Mouse (Mus musculus): ENCODE results near the gene Ankrd40.

DNA sequence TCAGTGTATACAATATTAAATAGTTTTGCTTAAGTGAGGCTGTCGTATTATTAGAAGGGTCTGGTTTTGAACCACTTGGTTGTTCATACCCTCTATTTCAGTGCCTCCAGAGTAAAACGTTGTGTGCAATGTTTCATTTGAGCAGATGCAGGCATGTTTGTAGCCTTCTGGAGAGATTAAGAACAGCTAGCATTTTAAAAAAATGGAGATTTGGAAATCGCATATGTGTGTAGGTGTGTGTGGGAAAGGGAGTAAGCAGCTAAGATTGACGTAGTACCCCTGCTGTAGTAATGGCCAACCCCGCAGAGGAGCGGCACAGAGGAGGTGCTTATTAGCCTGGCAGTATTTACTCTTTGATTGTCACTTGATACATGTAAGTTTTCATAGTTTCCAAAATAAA lies 4.9 kb downstream of the Ankrd40 start:
- no peak for TF ChIP-seq POLR2A (IDR thresholded peaks at IDR 0.05; ENCODE audit: control insufficient read depth, low read depth, low read length)
- TF ChIP-seq CTCF (IDR thresholded peaks at IDR 0.05; ENCODE audit: control insufficient read depth, insufficient read depth, insufficient replicate concordance, low read depth, low read length) = no peak

Data from testis, adult 2 months (tissue).